Mouse (Mus musculus) heart, adult 2 months (tissue): ENCODE measurements around the gene Rem1.

Source experiments
- CTCF ChIP-seq: fragments of 200-600 bp; IDR thresholded peaks from 2 replicates; pipeline ENCODE4 v1.8.1; 2022; ENCODE audit warnings: antibody characterized with exemption, mild to moderate bottlenecking, moderate library complexity
- EP300 ChIP-seq: fragments of 200-500 bp; IDR thresholded peaks from 2 replicates; pipeline ENCODE4 v1.6.1; 2011; ENCODE audit warnings: low read depth, low read length, control low read depth; ENCODE audit not compliant: insufficient read depth
- POLR2A ChIP-seq: fragments of 200-500 bp; IDR thresholded peaks from 2 replicates; pipeline ENCODE4 v1.6.1; 2011; ENCODE audit warnings: mild to moderate bottlenecking, low read depth, low read length, control low read depth; ENCODE audit not compliant: insufficient read depth

DNA sequence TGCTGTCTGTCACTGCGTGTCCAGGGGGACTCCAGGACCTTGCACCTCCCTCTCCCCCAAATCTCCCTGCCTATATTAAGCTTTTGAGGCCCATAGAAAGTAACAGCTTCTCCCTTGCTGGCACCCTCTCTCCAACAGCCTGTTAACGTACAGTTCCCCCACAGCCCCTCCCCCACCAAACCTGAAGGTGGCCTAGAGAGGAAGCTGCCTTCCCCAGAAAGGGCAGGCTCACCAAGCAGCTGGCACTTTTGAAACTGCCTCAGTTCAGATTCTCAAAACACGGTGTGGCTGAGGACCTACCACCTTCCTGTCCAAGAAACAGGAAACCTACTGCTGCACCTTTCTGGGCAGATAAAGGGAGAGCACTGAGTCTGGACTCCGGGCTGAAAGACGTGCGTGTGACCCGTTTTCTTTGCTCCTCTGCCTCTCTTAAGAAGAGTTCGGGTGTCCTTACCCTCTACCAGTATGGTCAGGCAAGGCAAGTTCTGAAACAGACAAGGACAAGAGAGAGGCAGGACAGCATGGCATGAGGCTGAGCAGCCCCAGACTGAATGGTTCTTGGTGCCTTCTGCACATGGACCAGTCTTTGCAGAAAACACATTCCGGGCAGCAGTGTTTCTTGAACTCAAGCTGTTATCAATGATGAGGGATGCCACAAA, 44.4 kb downstream of the Rem1 start:
- no peak for TF ChIP-seq CTCF
- TF ChIP-seq POLR2A = no peak
- no peak for TF ChIP-seq EP300
